Mouse (Mus musculus) CH12.LX (cell line): ENCODE data around the gene Ptprm. TPM values are rescaled to one million over a fixed set of nuclear protein-coding genes. Genes with fewer than 3 reads are reported as not detected.

Experiments used
- DNase-seq: peaks from one replicate; pipeline ENCODE4 v3.0.0-alpha.2; 2013; ENCODE audit errors: extremely low read depth
- H3K27ac ChIP-seq: 2 replicates; pipeline ENCODE4 v1.5.1; 2012; ENCODE audit warnings: low read depth, mild to moderate bottlenecking, control low read depth, moderate library complexity; ENCODE audit not compliant: insufficient read depth
- H3K27me3 ChIP-seq: replicated peaks from 2 replicates; pipeline ENCODE3; 2012; ENCODE audit warnings: inconsistent platforms
- H3K36me3 ChIP-seq, 2 experiments: replicated peaks in 1 of 2; 2 replicates each; pipeline versions ENCODE3 to v1.6.1; 2012; ENCODE audit warnings: inconsistent platforms in 1 of 2, low read length in 1 of 2, mild to moderate bottlenecking in 1 of 2, mixed read lengths in 1 of 2, moderate library complexity in 1 of 2; ENCODE audit not compliant: control insufficient read depth in 1 of 2, insufficient read depth in 1 of 2
- H3K4me1 ChIP-seq, 2 experiments: 2 replicates each; pipeline ENCODE4 v1.6.1; 2012; ENCODE audit warnings: inconsistent platforms in 1 of 2, moderate library complexity in 1 of 2; ENCODE audit not compliant: insufficient read depth in 2 of 2, control insufficient read depth in 1 of 2
- H3K4me2 ChIP-seq: 2 replicates; pipeline ENCODE4 v1.6.1; 2012; ENCODE audit warnings: low read depth, mild to moderate bottlenecking, control low read depth; ENCODE audit not compliant: poor library complexity, insufficient read depth, severe bottlenecking
- H3K4me3 ChIP-seq, 3 experiments: fragments of 150-350 bp in 1 of 3; sonication (generic) in 1 of 3; replicated peaks in 1 of 3; 2 replicates each; pipeline versions ENCODE3 to v1.5.1; 2011 to 2012; ENCODE audit warnings: low read depth in 2 of 3, low read length in 2 of 3, mild to moderate bottlenecking in 2 of 3, moderate library complexity in 2 of 3, control low read depth in 1 of 3, improper control_type of control experiment in 1 of 3, inconsistent platforms in 1 of 3, mixed read lengths in 1 of 3; ENCODE audit not compliant: poor library complexity in 1 of 3
- H3K79me2 ChIP-seq: replicated peaks from 2 replicates; pipeline ENCODE4 v1.6.1; 2012; ENCODE audit warnings: mild to moderate bottlenecking, moderate library complexity; ENCODE audit not compliant: control insufficient read depth, poor library complexity, insufficient read depth, severe bottlenecking; ENCODE audit errors: extremely low read depth
- H3K9ac ChIP-seq: 2 replicates; pipeline ENCODE4 v1.6.1; 2012; ENCODE audit warnings: low read depth, mild to moderate bottlenecking, control low read depth, moderate library complexity; ENCODE audit not compliant: insufficient read depth
- H3K9me3 ChIP-seq: replicated peaks from 2 replicates; pipeline ENCODE3; 2012; ENCODE audit warnings: low read length, inconsistent platforms, mixed read lengths
- BHLHE40 ChIP-seq: IDR thresholded peaks from 2 replicates; pipeline ENCODE4 v1.6.1; 2011; ENCODE audit warnings: mild to moderate bottlenecking, low read depth, low read length, improper control_type of control experiment
- CHD1 ChIP-seq: IDR thresholded peaks from 2 replicates; pipeline ENCODE4 v1.6.1; 2012; ENCODE audit warnings: low read depth, low read length, improper control_type of control experiment, inconsistent platforms
- E2F4 ChIP-seq: IDR thresholded peaks from 2 replicates; pipeline ENCODE4 v1.6.1; 2011; ENCODE audit warnings: low read depth, low read length, improper control_type of control experiment; ENCODE audit not compliant: insufficient replicate concordance
- EP300 ChIP-seq: IDR thresholded peaks from 2 replicates; pipeline ENCODE4 v1.6.1; 2011; ENCODE audit warnings: low read length, improper control_type of control experiment
- HCFC1 ChIP-seq: IDR thresholded peaks from 2 replicates; pipeline ENCODE4 v1.6.1; 2012; ENCODE audit warnings: low read depth, mild to moderate bottlenecking, inconsistent platforms, low read length, improper control_type of control experiment
- IRF4 ChIP-seq: IDR thresholded peaks from 2 replicates; pipeline ENCODE4 v1.6.1; 2014; ENCODE audit warnings: low read depth, mild to moderate bottlenecking, inconsistent platforms, low read length, improper control_type of control experiment
- JUN ChIP-seq: IDR thresholded peaks from 2 replicates; pipeline ENCODE4 v1.6.1; 2011; ENCODE audit warnings: low read depth, mild to moderate bottlenecking, low read length, improper control_type of control experiment, moderate library complexity; ENCODE audit not compliant: insufficient read depth
- JUND ChIP-seq: conservative IDR thresholded peaks from 2 replicates; pipeline ENCODE4 v1.6.1; 2011; ENCODE audit warnings: low read depth, low read length, improper control_type of control experiment
- KAT2A ChIP-seq: IDR thresholded peaks from 2 replicates; pipeline ENCODE4 v1.6.1; 2012; ENCODE audit warnings: low read length, improper control_type of control experiment, inconsistent platforms; ENCODE audit not compliant: insufficient replicate concordance
- MAFK ChIP-seq: IDR thresholded peaks from 2 replicates; pipeline ENCODE4 v1.6.1; 2011; ENCODE audit warnings: low read length, improper control_type of control experiment; ENCODE audit not compliant: insufficient replicate concordance
- MAZ ChIP-seq: IDR thresholded peaks from 2 replicates; pipeline ENCODE4 v1.6.1; 2012; ENCODE audit warnings: low read depth, mild to moderate bottlenecking, inconsistent platforms, low read length, improper control_type of control experiment, moderate library complexity
- MEF2A ChIP-seq: IDR thresholded peaks from 2 replicates; pipeline ENCODE4 v1.6.1; 2014; ENCODE audit warnings: low read depth, mild to moderate bottlenecking, inconsistent platforms, low read length, improper control_type of control experiment, borderline replicate concordance
- MYC ChIP-seq: IDR thresholded peaks from 2 replicates; pipeline ENCODE4 v1.6.1; 2011; ENCODE audit warnings: low read depth, mild to moderate bottlenecking, improper control_type of control experiment, low read length
- NELFE ChIP-seq: IDR thresholded peaks from 2 replicates; pipeline ENCODE4 v1.6.1; 2011; ENCODE audit warnings: low read depth, low read length, improper control_type of control experiment
- PAX5 ChIP-seq: IDR thresholded peaks from 2 replicates; pipeline ENCODE4 v1.6.1; 2012; ENCODE audit warnings: low read length, inconsistent platforms, mixed read lengths
- POLR2AphosphoS2 ChIP-seq: IDR thresholded peaks from 2 replicates; pipeline ENCODE4 v1.6.1; 2011; ENCODE audit warnings: low read depth, low read length, improper control_type of control experiment
- TBP ChIP-seq: conservative IDR thresholded peaks from 2 replicates; pipeline ENCODE4 v1.6.1; 2011; ENCODE audit warnings: low read depth, low read length, improper control_type of control experiment
- TCF12 ChIP-seq: IDR thresholded peaks from 2 replicates; pipeline ENCODE4 v1.6.1; 2014; ENCODE audit warnings: low read depth, mild to moderate bottlenecking, inconsistent platforms, low read length, improper control_type of control experiment
- UBTF ChIP-seq: IDR thresholded peaks from 2 replicates; pipeline ENCODE4 v1.6.1; 2012; ENCODE audit warnings: low read depth, mild to moderate bottlenecking, inconsistent platforms, low read length, improper control_type of control experiment, moderate library complexity
- ZNF384 ChIP-seq: IDR thresholded peaks from 2 replicates; pipeline ENCODE4 v1.6.1; 2012; ENCODE audit warnings: low read depth, low read length, improper control_type of control experiment, inconsistent platforms
- dilution Hi-C: fragments of 300-500 bp; cut with MboI; formaldehyde crosslinking; loops from 2 replicates; pipeline ENCODE4 v1.14.3; 2020; ENCODE audit warnings: low sequenced_read_pairs; ENCODE audit not compliant: extremely low pct_unique_long_range_greater_than_20kb, extremely low pct_ligation_motif_present
- in situ Hi-C: fragments of 300-500 bp; cut with MboI; formaldehyde crosslinking; loops from 3 replicates; pipeline ENCODE4 v1.14.3; 2019; ENCODE audit warnings: low sequenced_read_pairs, low pct_ligation_motif_present, low pct_unique_long_range_greater_than_20kb, mixed read lengths
- polyA plus RNA-seq: library from polyadenylated mRNA; unstranded; fragments of >175 nt; gene quantifications from 2 replicates; pipeline ENCODE4 v1.2.1, GENCODE M21; 2012; ENCODE audit warnings: low read depth; ENCODE audit not compliant: insufficient read length
- total RNA-seq, 2 experiments: library from RNA; depleted of rRNA; stranded (reverse); fragments of 300-350 nt in 1 of 2; fragments of >200 nt in 1 of 2; gene quantifications; 2 replicates each; pipeline ENCODE4 v1.2.3; 2012 to 2014

The Ptprm gene
- total and polyA plus RNA-seq, 3 experiments = not detected

- Histone ChIP-seq H3K9ac (no peak overlapping the region), H3K27me3 (no peaks in the 10 kb centered on the region), H3K4me2 (no peak overlapping the region), H3K4me1 (no peaks in the 10 kb centered on the region), H3K36me3 (no peaks in the 10 kb centered on the region), H3K27ac (no peak overlapping the region), H3K9me3 (peaks cover 59% of the 10 kb centered on the region), H3K4me3 (no peak overlapping the region), H3K79me2 (no peaks in the 10 kb centered on the region)
- no peak for DNase-seq
- dilution Hi-C loops = no loop called here
- in situ Hi-C loops = no loop called here
- TF ChIP-seq NELFE (no peak), E2F4 (no peak), JUND (no peak), TCF12 (no peak), TBP (no peak), POLR2AphosphoS2 (no peak), EP300 (no peak), UBTF (no peak), BHLHE40 (no peak), HCFC1 (no peak), KAT2A (no peak), PAX5 (no peak), MYC (no peak), MAFK (no peak), ZNF384 (no peak), JUN (no peak), IRF4 (no peak), MAZ (no peak), CHD1 (no peak)
Observed at GRCm38 (mm10) chr17:67383635-67384034, 29.4 kb upstream of the Ptprm start.

GRCm38 (mm10) chr17:67381618-67382017 lies 27.4 kb upstream of the Ptprm start:
- Histone ChIP-seq H3K27me3 (no peaks in the 10 kb centered on the region), H3K4me3 (no peak overlapping the region), H3K27ac (no peak overlapping the region)
- in situ Hi-C loops = no loop called here
- TF ChIP-seq MEF2A (no peak), UBTF (no peak)
- TF ChIP-seq, all 38 proteins: peak for 0
- Histone ChIP-seq H3K9me3 (peaks cover 60% of the 10 kb centered on the region), H3K4me1 (no peaks in the 10 kb centered on the region), H3K79me2 (no peaks in the 10 kb centered on the region), H3K9ac (no peak overlapping the region), H3K4me2 (no peak overlapping the region), H3K36me3 (no peaks in the 10 kb centered on the region)
- DNase-seq = no peak
- dilution Hi-C loops = no loop called here
